Mouse (Mus musculus): Measurements from ENCODE around the gene Krtap9-1.
"Not testable (repeated sequence)": the region's sequence is repeated elsewhere in the genome, so short reads cannot be mapped to it uniquely, and the experiment has no call there.

Gene Krtap9-1

GRCm38 (mm10) chr11:99873089-99873488 lies at the start of gene Krtap9-1:
Krtap9-1 (plus strand) TSS chr11:99873389.
- not testable (repeated sequence) for DNase-seq (ENCODE audit: low spot score)

GRCm38 (mm10) chr11:99837966-99838365 lies 35.2 kb upstream of the Krtap9-1 start, which contains the start of gene 2300003K06Rik:
2300003K06Rik (minus strand) TSS chr11:99838066.
- no peak for DNase-seq (ENCODE audit: low spot score)

- DNase-seq (ENCODE audit: low spot score) = no peak
Observed at GRCm38 (mm10) chr11:99842185-99842584, 31.0 kb upstream of the Krtap9-1 start.

- DNase-seq (ENCODE audit: low spot score) = no peak
Observed at GRCm38 (mm10) chr11:99846746-99847145, 26.4 kb upstream of the Krtap9-1 start.

GRCm38 (mm10) chr11:99851508-99851907 lies 21.7 kb upstream of the Krtap9-1 start, which contains the start of gene Krtap4-16:
Krtap4-16 (minus strand) TSS chr11:99851608.
- no peak for DNase-seq (ENCODE audit: low spot score)

GRCm38 (mm10) chr11:99854121-99854520 lies 19.1 kb upstream of the Krtap9-1 start:
- no peak for DNase-seq (ENCODE audit: low spot score)

GRCm38 (mm10) chr11:99857617-99858016 lies 15.6 kb upstream of the Krtap9-1 start, which contains the start of gene Gm11568:
Gm11568 (plus strand) TSS chr11:99857917.
- DNase-seq (ENCODE audit: low spot score) = no peak

GRCm38 (mm10) chr11:99858761-99859160 lies 14.4 kb upstream of the Krtap9-1 start:
- no peak for DNase-seq (ENCODE audit: low spot score)

GRCm38 (mm10) chr11:99864176-99864575 lies 9.0 kb upstream of the Krtap9-1 start, which contains the start of gene Gm11559:
Gm11559 (plus strand) TSS chr11:99864476.
- DNase-seq (ENCODE audit: low spot score) = not testable (repeated sequence)

- DNase-seq (ENCODE audit: low spot score) = not testable (repeated sequence)
Observed at GRCm38 (mm10) chr11:99878887-99879286, 5.7 kb downstream of the Krtap9-1 start, which contains the start of gene Gm11567. Gm11567 (plus strand) TSS chr11:99879187.

- DNase-seq (ENCODE audit: low spot score) = no peak
Observed at GRCm38 (mm10) chr11:99907620-99908019, 34.4 kb downstream of the Krtap9-1 start, which contains the start of gene Krtap31-1. Krtap31-1 (plus strand) TSS chr11:99907920.

- DNase-seq (ENCODE audit: low spot score) = no peak
Observed at GRCm38 (mm10) chr11:99914451-99914850, 41.3 kb downstream of the Krtap9-1 start, which contains the start of gene Gm11565. Gm11565 (plus strand) TSS chr11:99914751.
